In the genomic region with DNA sequence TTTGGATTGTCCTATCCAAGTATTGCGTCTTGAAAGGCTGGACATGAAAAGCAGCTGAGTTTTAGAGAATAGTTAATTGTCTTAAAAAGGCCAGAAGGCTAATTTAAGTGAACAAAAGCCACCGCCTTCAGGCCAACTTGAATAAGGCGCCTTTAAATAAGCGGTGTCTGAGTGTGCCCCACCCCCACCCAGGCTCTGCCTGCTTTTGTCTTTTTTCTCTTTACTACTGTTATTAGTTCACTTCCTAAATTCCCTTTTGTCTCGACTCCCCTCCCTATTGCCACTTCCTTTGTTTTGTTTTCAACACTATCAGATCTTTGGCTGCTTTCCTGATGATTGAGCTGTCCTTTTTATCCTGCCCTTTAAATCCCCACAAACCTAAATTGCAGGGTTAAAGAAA, we compare ENCODE assay signal across 8 mouse cellular contexts. TPM values are rescaled to one million over a fixed set of nuclear protein-coding genes. Genes with fewer than 3 reads are reported as not detected.
DNase-seq lines count a peak whose midpoint lies in the region; ATAC-seq and TF ChIP-seq lines count a peak whose summit lies in the region.

No protein-coding gene starts in this region.

- H3K9me3 ChIP-seq in hindbrain, embryonic 14.5 days (ENCODE audit: control insufficient read depth, low read length), result no peaks in the 10 kb centered on the region
- H3K9me3 ChIP-seq in limb, embryonic 13.5 days, result no peaks in the 10 kb centered on the region
- no peaks in the 10 kb centered on the region for H3K9me3 ChIP-seq in midbrain, embryonic 11.5 days (ENCODE audit: control insufficient read depth, low read length)

- H3K4me2 ChIP-seq in hindbrain, embryonic 14.5 days (replicated peaks), result peak overlapping the region; percentile 81
- H3K4me2 ChIP-seq in limb, embryonic 13.5 days (replicated peaks), result peak overlapping the region; percentile 69
- peak overlapping the region; percentile 60 for H3K4me2 ChIP-seq in midbrain, embryonic 11.5 days

- H3K36me3 ChIP-seq in hindbrain, embryonic 14.5 days (replicated peaks; ENCODE audit: control insufficient read depth, insufficient read depth), result no peaks in the 10 kb centered on the region
- H3K36me3 ChIP-seq in limb, embryonic 13.5 days, result no peaks in the 10 kb centered on the region
- no peaks in the 10 kb centered on the region for H3K36me3 ChIP-seq in midbrain, embryonic 11.5 days (ENCODE audit: control insufficient read depth, insufficient read depth, low read length)
- no peaks in the 10 kb centered on the region for H3K36me3 ChIP-seq in thymus, adult 2 months (ENCODE audit: control insufficient read depth, insufficient read depth, low read length)

- TF ChIP-seq POLR2A in cerebellum, adult 2 months (IDR thresholded peaks at IDR 0.05; ENCODE audit: borderline replicate concordance, insufficient read depth, low read length), result no peak
- no peak for TF ChIP-seq POLR2A in thymus, adult 2 months (IDR thresholded peaks at IDR 0.05; ENCODE audit: control insufficient read depth, extremely low read depth, insufficient read depth, low read length, poor library complexity)

- peak overlapping the region; percentile 75 for H3K9ac ChIP-seq in hindbrain, embryonic 14.5 days
- peak overlapping the region; percentile 67; the same call in 1 of the 2 replicates for H3K9ac ChIP-seq in limb, embryonic 13.5 days
- H3K9ac ChIP-seq in midbrain, embryonic 11.5 days (ENCODE audit: low read length), result peak overlapping the region; percentile 52

- DNase-seq in layer of hippocampus, adult 11-12 months (ENCODE audit: low spot score), result peak; percentile 45
- no peak for DNase-seq in layer of hippocampus, postnatal 25 days (ENCODE audit: extremely low spot score in 1 of 2, low spot score in 1 of 2)
- DNase-seq in cerebellum, adult 2 months, result peak; percentile 38 to 42
- peak; percentile 45 for DNase-seq in forelimb bud, embryonic 11.5 days (ENCODE audit: low read depth, low spot score)
- DNase-seq in hindbrain, embryonic 14.5 days (ENCODE audit: low spot score), result peak; percentile 64
- DNase-seq in midbrain, embryonic 11.5 days (ENCODE audit: low spot score, missing footprints), result peak; percentile 94
- DNase-seq in thymus, adult 2 months, result peak; percentile 24

- H3K27me3 ChIP-seq in cerebellum, adult 2 months (ENCODE audit: control insufficient read depth, insufficient read depth, low read length), result no peaks in the 10 kb centered on the region
- no peaks in the 10 kb centered on the region for H3K27me3 ChIP-seq in hindbrain, embryonic 14.5 days (ENCODE audit: control insufficient read depth, insufficient read depth, low read length)
- no peaks in the 10 kb centered on the region for H3K27me3 ChIP-seq in limb, embryonic 13.5 days
- no peaks in the 10 kb centered on the region for H3K27me3 ChIP-seq in midbrain, embryonic 11.5 days (ENCODE audit: control insufficient read depth, insufficient read depth, low read length)
- no peaks in the 10 kb centered on the region for H3K27me3 ChIP-seq in thymus, adult 2 months (ENCODE audit: control insufficient read depth, insufficient read depth, low read length)

- H3K4me1 ChIP-seq in cerebellum, adult 2 months (ENCODE audit: control insufficient read depth, insufficient read depth, low read length), result peaks cover 2% of the 10 kb centered on the region; the same call in 1 of the 2 replicates
- peaks cover 7% of the 10 kb centered on the region; the same call in 1 of the 2 replicates for H3K4me1 ChIP-seq in hindbrain, embryonic 14.5 days (replicated peaks; ENCODE audit: control insufficient read depth, insufficient read depth, low read length)
- H3K4me1 ChIP-seq in limb, embryonic 13.5 days, result peaks cover 12% of the 10 kb centered on the region; the same call in 1 of the 2 replicates
- peaks cover 17% of the 10 kb centered on the region for H3K4me1 ChIP-seq in midbrain, embryonic 11.5 days (ENCODE audit: control insufficient read depth, insufficient read depth, low read length)
- H3K4me1 ChIP-seq in thymus, adult 2 months (replicated peaks; ENCODE audit: control insufficient read depth, insufficient read depth, low read length), result peaks cover 2% of the 10 kb centered on the region; the same call in 1 of the 2 replicates

- 2% methylated on average over 5 of the region's 5 CpGs for WGBS in cerebellum, adult 2 months
- 1% methylated on average over 5 of the region's 5 CpGs for WGBS in hindbrain, embryonic 14.5 days
- WGBS in limb, embryonic 13.5 days, result 5% methylated on average over 5 of the region's 5 CpGs
- under 1% methylated on average over 5 of the region's 5 CpGs for WGBS in midbrain, embryonic 11.5 days
- 4% methylated on average over 5 of the region's 5 CpGs for WGBS in thymus, adult 2 months

- H3K4me3 ChIP-seq in cerebellum, adult 2 months (replicated peaks; ENCODE audit: insufficient read depth, low read depth, low read length), result no peak overlapping the region
- H3K4me3 ChIP-seq in hindbrain, embryonic 14.5 days (replicated peaks; ENCODE audit: low read length), result peak overlapping the region; percentile 58
- peak overlapping the region; percentile 65 for H3K4me3 ChIP-seq in limb, embryonic 13.5 days
- peak overlapping the region; percentile 63; the same call in 1 of the 2 replicates for H3K4me3 ChIP-seq in midbrain, embryonic 11.5 days (ENCODE audit: low read depth, low read length)
- no peak overlapping the region for H3K4me3 ChIP-seq in thymus, adult 2 months (ENCODE audit: control insufficient read depth, insufficient read depth, low read length)

- peak overlapping the region; percentile 56; the same call in 1 of the 2 replicates for H3K27ac ChIP-seq in cerebellum, adult 2 months (ENCODE audit: insufficient read depth, low read length)
- H3K27ac ChIP-seq in hindbrain, embryonic 14.5 days, result peak overlapping the region; percentile 98
- peak overlapping the region; percentile 97 for H3K27ac ChIP-seq in limb, embryonic 13.5 days
- H3K27ac ChIP-seq in midbrain, embryonic 11.5 days (ENCODE audit: low read depth, low read length), result peak overlapping the region; percentile 98
- no peak overlapping the region for H3K27ac ChIP-seq in thymus, adult 2 months (ENCODE audit: control insufficient read depth, insufficient read depth, low read length)

- ATAC-seq in hindbrain, embryonic 14.5 days (ENCODE audit: low FRiP score), result no peak
- no peak for ATAC-seq in limb, embryonic 13.5 days (ENCODE audit: low FRiP score, low read depth)
- peak; percentile 10; the same call in 1 of the 2 replicates for ATAC-seq in midbrain, embryonic 11.5 days (ENCODE audit: low FRiP score)

- no peak for TF ChIP-seq CTCF in cerebellum, adult 2 months (IDR thresholded peaks at IDR 0.05; ENCODE audit: borderline replicate concordance, insufficient read depth, low read depth, low read length)
- no peak for TF ChIP-seq CTCF in thymus, adult 2 months (IDR thresholded peaks at IDR 0.05; ENCODE audit: borderline replicate concordance, control insufficient read depth, extremely low read depth, insufficient read depth, low read length, poor library complexity)

RNA-seq across cellular contexts. Expression of gene Ccnl1, which starts 17.3 kb away (rescaled TPM):
- 10 to 100 TPM; 50.5 to 61.3 TPM for total RNA-seq in layer of hippocampus, postnatal 25 days (2021)
- polyA plus RNA-seq in cerebellum, adult 2 months (2012; rRNA removed), result 85.6 and 96.7 TPM in 2 replicates
- 73.5 and 77.1 TPM in 2 replicates for polyA plus RNA-seq in hindbrain, embryonic 14.5 days (2014; fragmentation: Nextera tagmentation; extraction: Ambion mirVana)
- polyA plus RNA-seq in limb, embryonic 13.5 days (2015; fragmentation: Nextera tagmentation; extraction: Ambion mirVana), result 118 and 120 TPM in 2 replicates
- 119 and 131 TPM in 2 replicates for polyA plus RNA-seq in midbrain, embryonic 11.5 days (2014; fragmentation: Nextera tagmentation; extraction: Ambion mirVana)
- polyA plus RNA-seq in thymus, adult 2 months (2012; rRNA removed), result 171 and 266 TPM in 2 replicates

Comparison
In these comparisons a context has a peak if more than half of its experiments do, and no peak if none do; other contexts are left out.
1. DNase-seq: peak in layer of hippocampus, adult 11-12 months (single experiment), cerebellum, adult 2 months (2 of 2), forelimb bud, embryonic 11.5 days (single experiment), hindbrain, embryonic 14.5 days (single experiment), midbrain, embryonic 11.5 days (single experiment) and thymus, adult 2 months (single experiment); none in layer of hippocampus, postnatal 25 days (0 of 2).
2. H3K4me3 ChIP-seq: peak in hindbrain, embryonic 14.5 days (single experiment), limb, embryonic 13.5 days (single experiment) and midbrain, embryonic 11.5 days (single experiment); none in cerebellum, adult 2 months (single experiment) and thymus, adult 2 months (single experiment).
3. Peak in every context shown above with its lines, with median percentiles within 50 percentile points of each other: H3K4me2 ChIP-seq and H3K9ac ChIP-seq.